Mouse (Mus musculus) granulocyte monocyte progenitor cell, adult 5-6 weeks (primary cell): ENCODE results near the gene Cenpu. TPM values are rescaled to one million over a fixed set of nuclear protein-coding genes. Genes with fewer than 3 reads are reported as not detected.

Experiments
- ATAC-seq: replicated peaks from 2 replicates; pipeline ENCODE4 v1.8.0; 2016; ENCODE audit warnings: mild to moderate bottlenecking, moderate TSS enrichment, inconsistent platforms; ENCODE audit not compliant: poor library complexity, severe bottlenecking
- total RNA-seq, 2 experiments: library from RNA; stranded (forward) in 1 of 2; stranded (reverse) in 1 of 2; fragments of 200-712, 200-1000 nt in 1 of 2; fragments of >200 nt in 1 of 2; fragmentation: Nextera tagmentation in 1 of 2; gene quantifications; 2 replicates each; pipeline ENCODE4 v1.2.3; 2014 to 2017

The Cenpu gene
- 21.1 and 48.4 TPM in 2 replicates for total RNA-seq (2014; fragmentation: Nextera tagmentation)
- 65.7 and 125 TPM in 2 replicates for total RNA-seq (2017)

DNA sequence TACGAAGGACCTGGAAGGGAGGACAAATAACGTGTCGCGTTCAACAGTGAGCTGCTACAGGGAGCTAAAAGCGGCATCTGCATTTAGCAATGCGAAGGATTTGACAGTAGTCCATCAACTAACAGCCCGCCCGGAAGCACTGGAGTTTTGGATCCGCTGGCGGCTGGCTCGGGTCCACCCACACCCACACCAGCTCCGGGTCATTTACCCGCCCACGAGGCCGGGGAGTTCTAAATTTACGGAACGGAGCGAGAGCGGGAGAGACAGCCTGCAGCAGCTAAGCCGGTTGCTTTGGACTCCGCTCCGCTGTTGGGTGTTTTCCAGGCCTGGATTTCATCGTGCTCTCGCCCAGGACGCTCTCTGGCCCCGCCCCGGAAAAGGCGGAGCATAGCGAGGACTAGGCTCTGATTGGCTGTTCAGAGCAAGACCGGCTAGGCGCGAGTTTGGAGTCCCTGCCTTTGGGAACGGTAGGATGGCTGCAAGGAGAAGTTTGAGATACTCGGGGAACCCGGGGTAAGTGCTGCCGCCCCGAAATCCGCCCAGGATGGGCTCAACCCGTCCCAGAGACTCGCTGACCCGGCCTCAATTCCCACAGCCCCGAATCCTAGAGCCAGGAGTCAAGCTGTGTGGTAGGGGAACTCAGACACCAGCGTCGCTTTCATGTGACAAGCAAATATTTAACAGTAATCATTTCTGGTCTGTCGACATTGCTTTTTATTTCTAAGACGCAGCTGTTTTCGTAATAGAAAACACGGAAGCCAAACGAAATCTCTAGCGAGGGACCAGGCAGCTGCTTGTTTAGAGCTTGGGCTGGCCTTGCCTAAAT, at the start of gene Cenpu:
TSS of gene Cenpu (plus strand) at position 414 of the 826 bp plus-strand sequence.
- peak; percentile 82 for ATAC-seq

DNA sequence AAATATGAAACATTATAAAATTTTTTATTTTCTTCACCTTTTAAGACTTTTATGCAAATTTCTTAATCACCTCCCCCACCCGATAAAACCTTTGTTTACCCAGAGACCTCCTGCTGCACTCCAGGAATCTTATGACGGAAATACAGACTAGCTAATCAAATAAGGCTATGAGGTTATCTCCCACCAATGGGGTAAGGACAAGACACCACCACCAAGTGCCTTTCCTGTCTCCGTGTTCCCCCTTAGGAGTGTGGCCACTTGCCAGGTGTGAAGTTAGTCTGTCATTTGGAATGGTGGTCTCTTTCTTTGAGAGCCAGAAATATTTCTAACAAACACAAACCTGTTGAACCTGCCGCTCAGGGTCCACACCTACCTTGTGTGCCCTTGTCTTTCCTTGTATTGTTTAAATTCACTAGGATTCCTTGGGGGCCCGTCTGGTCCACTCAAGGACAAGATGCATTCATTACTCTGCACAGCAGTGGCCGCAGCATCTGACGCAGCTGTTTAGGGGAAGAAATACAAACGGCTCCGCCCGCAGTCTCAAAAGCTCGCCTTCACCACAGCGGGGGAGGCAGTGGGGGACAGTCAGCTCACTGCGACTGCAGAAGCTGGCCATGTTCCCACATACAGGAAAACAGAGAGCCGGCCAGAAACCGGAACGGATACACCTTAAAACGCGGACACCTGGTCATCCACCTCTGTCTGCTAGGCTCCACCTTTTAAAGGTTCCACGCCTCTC, 49.3 kb upstream of the Cenpu start:
- ATAC-seq, result no peak

GRCm38 (mm10) chr8:46503072-46503695, 48.6 kb upstream of the Cenpu start:
- no peak for ATAC-seq

DNA sequence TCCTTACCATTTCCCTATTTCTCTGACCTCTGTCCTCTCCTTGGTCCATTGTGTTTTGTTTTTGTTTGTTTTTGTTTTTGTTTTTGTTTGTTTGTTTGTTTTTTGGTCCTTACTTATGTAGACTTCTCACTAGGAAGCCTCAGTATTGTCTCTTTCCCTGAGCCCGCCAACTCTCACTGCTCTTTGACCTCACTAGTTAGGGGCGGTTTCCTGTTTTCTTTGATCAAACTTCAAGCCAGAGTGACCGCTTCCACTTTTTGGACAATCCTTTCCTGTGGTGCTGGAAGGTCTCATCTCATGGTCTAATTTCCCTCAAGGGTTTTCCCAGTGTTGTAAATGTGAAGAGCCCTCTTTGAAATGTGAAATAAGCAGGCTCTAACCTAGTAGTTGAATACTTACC, 47.6 kb upstream of the Cenpu start:
- ATAC-seq, result peak; percentile 36; the same call in 1 of the 2 replicates

DNA sequence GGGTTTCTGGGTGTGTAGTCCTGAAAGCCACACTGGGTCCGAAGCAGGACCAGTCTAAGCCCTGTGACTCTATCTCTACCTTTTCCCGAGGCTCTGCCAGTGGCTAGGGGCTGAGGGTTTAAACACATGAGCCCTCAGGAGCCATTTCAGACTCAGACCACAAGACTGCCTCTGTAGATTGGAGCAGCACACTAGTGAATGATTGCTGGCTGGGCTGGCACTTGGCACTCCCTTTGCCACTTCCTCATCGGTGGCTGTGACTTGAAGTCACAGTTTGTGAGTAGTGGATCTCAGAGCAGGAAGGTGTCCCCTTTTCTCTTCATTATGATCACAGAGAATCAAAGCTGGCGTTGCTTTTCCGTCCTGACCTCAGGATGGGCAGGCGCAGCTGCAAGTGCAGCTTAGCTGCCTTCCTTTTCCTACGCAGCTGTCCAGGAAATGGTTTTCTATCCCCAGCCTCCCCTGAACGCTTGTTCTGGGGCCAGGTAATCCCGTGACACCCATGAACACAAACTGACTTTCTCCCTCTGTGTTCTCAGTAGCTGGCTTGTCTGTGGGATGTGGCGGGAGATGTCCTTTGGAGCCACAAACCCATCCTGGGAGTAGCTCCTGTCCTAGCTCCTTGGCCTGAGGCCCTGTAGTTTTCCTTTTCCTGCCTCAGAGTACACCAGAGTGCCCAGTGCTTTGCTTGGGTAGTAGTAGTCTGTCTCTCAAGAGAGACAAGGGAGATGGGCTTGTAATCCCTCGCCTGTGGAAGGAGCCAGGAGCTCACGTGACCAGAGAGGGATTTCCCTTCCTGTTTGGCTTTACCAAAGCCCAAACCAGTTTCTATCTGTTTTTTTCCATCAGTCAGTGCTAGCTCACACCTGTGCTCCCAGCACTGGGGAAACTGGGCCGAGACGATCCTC, 43.1 kb upstream of the Cenpu start:
- peak; percentile 78 for ATAC-seq

GRCm38 (mm10) chr8:46509474-46509873, 42.4 kb upstream of the Cenpu start:
- no peak for ATAC-seq

- no peak for ATAC-seq
Observed at GRCm38 (mm10) chr8:46511336-46511735, 40.5 kb upstream of the Cenpu start.

DNA sequence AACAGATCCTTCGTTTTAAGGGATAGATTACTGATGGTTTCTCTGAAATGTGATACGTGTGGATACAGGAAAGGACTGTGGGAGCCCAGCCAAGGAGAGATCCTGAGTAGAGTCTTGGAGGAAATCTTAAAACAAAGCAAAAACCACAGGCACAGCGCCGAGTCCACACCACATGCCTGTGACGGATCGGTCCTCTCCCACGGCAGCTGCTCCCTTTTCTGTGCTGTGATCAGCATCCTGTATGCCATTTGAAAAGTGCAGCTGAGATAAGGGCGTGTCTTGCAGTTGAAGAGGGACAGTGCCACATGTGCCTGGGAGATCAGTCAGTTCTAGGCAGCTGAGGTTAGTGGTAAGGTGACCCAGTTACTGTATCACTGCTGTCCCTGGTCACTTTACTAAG, 39.3 kb upstream of the Cenpu start:
- ATAC-seq, result no peak

DNA sequence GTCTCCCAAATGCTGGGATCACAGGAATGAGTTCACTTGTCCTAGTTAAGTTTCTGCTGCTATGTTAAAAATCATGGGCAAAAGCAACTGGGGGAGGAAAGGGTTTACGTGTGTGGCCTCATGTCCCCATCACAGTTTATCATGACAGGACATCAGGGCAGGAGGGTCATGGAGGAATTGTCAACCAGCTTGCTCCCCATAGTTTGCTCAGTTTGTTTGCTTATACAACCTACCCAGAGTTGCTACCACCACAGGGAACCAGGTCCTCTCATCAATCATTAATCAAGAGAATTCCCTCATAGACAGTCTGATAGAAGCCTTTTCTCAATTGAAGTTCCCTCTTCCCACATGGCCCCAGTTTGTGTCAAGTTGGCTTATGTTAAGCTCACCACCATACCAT, 37.8 kb upstream of the Cenpu start:
- ATAC-seq, result no peak

DNA sequence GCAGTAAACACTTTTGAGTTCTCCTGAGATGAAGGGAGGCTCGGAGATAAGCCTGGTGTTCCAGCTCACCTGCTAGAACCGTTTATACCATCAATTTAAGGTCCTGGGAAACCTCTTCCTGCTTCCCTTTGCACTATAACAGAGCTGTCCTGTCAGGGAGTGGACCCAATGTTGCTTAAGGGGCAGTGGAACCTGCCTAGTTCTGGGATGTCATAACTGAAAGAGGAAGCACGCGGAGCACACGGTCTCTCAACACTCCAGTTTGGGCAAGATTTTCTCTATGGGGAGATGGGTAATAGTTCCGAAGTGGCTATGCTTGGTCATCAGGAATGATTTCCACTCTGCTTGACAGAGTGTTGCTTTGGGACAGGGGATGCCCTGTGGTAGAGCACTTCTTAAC, 31.2 kb upstream of the Cenpu start:
- peak; percentile 98 for ATAC-seq

DNA sequence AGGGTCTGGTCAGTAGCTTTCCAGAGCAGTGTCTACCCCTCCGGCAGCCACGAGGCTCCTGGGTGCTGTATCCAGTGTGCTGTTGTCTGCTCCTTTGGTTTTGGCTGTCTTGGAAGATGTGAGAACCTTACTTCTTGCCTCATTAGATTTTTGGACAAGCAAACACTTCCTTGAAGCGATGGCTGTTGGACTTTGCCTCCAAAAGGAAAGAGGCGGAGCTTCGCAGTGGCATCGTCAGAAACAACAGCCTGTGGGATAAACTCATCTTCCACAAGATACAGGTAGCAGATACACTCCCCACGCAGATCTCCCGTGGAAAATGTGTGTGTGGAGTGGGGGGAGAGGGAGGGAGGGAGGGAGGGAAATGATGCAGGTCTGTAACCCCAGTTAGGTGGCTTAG, 25.7 kb upstream of the Cenpu start:
- ATAC-seq, result no peak

GRCm38 (mm10) chr8:46526821-46527220, 25.0 kb upstream of the Cenpu start:
- no peak for ATAC-seq

DNA sequence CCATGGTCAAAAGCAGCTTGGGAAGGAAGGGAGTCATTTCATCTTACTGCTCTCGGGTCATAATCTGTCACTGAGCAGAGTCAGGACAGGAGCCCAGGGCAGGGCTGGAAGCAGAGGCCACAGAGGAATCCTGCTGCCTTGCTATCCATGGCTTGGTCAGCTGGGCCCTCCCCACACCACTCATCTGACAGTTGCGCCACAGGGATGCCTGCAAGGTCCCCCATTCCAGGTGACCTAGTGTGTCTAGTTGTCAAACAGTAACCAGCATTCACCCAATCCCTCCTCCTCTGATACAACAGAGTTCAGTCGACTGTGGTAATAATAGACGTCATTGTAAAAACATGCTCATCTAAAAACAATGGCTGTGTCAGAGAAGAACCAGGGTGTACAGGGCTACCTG, 22.3 kb upstream of the Cenpu start:
- no peak for ATAC-seq

DNA sequence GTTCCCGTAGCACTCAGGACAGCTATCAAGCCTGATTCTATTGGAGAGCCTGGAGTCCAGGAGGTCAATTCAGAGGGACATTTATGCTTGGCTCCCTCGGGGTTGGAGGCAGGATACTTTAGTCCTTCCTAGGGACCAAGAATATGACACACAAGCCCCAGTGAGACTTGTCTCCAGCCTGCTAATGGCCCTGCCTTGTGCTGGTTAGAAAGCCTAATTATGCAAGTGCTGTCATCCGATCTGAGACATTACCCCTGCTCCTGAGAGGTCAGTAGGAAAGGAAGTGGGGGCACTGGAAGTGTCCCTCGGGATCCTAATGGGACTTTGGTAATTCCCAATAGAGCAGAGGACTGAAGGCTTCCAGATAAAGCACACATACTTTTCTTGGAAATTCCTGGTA, 21.3 kb upstream of the Cenpu start:
- no peak for ATAC-seq

GRCm38 (mm10) chr8:46533926-46534325, 17.9 kb upstream of the Cenpu start:
- peak; percentile 99 for ATAC-seq

DNA sequence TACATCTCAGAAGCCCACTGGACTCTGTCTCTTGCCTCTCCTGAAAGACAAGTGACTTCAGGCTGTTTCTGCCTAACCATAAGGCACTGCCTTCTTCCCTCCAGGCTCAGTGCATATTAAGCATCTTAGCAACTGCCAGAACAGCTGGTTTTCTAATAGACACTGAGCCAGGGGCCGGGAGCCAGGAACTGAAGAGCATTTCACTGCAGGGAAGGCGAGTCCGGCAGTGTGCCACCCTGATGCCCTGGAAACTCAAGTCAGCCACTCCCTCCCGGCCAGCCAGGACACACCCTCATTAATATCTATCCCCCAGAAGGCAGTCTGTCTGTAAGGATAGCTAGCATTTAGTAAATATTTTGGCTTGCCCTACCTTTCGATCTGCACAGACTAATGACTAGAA, 12.1 kb upstream of the Cenpu start:
- ATAC-seq, result no peak

GRCm38 (mm10) chr8:46543191-46543590, 8.6 kb upstream of the Cenpu start:
- no peak for ATAC-seq

- no peak for ATAC-seq
Observed at GRCm38 (mm10) chr8:46543662-46544061, 8.2 kb upstream of the Cenpu start.

DNA sequence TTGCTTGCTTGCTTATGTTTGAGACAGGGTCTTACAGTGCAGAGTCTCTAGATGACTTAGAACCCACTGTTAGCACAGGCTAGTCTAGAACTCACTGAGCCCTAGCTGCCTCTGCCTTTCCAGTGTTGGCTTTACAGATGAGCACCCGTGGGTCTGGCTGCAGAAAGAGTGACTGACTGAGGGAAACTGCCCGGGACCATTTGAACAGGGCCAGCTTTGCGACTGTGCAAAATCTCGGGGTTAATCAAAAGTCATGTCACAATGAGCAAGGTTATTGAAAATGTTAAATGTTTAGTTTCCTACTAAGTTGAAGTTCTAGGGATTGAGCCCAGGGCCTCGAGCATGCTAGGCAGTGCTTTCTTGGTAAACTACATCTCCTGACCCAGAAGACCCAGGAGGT, 6.0 kb upstream of the Cenpu start:
- no peak for ATAC-seq
